Mouse (Mus musculus): Measurements from ENCODE around the gene Lin28a. TPM values are rescaled to one million over a fixed set of nuclear protein-coding genes. Genes with fewer than 3 reads are reported as not detected.
"Not testable (repeated sequence)": the region's sequence is repeated elsewhere in the genome, so short reads cannot be mapped to it uniquely, and the experiment has no call there.

The Lin28a gene
- polyA plus RNA-seq, 1 experiment from 2014 or later, result 0.67 TPM

DNA sequence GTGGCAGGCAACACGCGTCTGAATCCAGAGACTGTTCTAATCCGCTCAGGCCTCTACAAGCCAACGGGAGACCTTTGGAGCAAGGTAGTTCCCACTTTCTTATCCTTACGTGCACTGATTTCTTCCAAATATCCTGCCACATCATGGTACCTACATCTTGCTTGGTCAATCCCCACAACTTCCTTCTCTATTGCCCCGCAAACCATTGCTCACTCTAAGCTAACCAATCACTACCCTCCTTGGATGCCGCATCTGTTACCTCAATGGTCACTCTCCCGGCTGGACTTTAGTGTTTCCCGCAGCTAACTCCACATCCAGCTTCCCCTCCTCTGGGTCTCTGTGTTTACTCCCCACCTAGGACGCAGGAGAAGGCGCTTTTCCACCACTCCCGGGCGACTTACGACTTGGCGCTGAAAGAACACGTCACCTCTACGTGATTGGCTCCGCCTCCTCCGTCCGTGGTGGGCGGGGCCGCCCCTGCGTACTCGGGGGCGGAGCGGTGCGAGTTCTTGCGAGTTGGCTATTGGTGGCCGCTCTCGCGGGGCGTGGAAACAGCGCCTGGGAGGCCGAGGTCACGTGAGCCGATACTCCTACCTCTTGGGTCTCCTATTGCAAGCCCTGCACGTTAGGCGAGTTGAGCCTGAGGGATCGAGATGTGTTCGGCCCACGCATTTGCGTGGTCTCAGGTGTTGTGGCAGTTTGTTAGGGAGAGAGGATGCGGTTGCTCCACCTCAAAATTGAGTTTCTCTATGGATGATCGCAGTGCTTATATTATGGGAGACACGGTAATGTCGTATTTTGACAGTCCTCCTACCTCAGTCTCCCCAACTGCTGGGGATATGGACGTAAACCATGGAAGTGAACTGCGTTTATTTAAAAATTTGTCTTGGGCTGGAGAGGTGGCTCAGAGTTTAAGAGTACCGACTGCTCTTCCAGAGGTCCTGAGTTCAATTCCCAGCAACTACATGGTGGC lies 17.9 kb downstream of the Lin28a start, which contains the start of gene Dhdds:
Gene Dhdds, minus strand, starts transcription at position 453 of the 973 bp plus-strand sequence.
- ATAC-seq (ENCODE audit: insufficient number of reproducible peaks, insufficient read depth, low FRiP score, low TSS enrichment), result peak; percentile 92
- H3K9ac ChIP-seq, result peak within 1 kb of the TSS; percentile 63
- H3K27me3 ChIP-seq, result no peaks in the 10 kb centered on the region
- H3K4me2 ChIP-seq (replicated peaks), result peak within 1 kb of the TSS; percentile 79
- WGBS, result 1% methylated on average over 49 of the region's 49 CpGs
- peak within 1 kb of the TSS; percentile 71 for H3K4me3 ChIP-seq
- H3K27ac ChIP-seq, result peak within 1 kb of the TSS; percentile 43; the same call in 1 of the 2 replicates
- H3K36me3 ChIP-seq, result peaks cover 12% of the 10 kb centered on the region
- H3K9me3 ChIP-seq, result no peaks in the 10 kb centered on the region
- 0 out of 2 replicates have a peak, but pooled peaks cover 4% of the 10 kb centered on the region for H3K4me1 ChIP-seq

DNA sequence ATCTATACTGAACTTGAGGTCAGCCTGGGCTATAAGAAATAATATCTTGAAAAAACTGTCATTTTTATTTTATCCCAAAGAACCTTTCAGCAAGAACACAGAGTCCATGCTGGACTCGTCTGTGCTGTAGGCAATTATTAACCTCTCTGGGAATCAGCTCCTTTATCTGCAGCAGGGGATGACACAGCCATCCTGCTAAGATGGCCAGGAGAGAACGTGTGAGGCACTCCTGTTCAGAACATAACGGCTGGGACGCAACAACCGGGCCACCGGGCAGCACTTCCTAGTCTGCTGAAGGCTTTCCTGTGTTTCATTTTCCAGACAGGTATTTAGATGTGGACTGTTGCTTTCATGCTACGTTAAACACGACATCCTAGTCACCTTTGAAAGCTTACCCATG lies 23.9 kb downstream of the Lin28a start:
- Histone ChIP-seq H3K9ac (no peak overlapping the region), H3K4me2 (replicated peaks) (no peak overlapping the region), H3K4me1 (0 out of 2 replicates have a peak, but pooled peaks cover 3% of the 10 kb centered on the region), H3K27ac (no peak overlapping the region), H3K9me3 (no peaks in the 10 kb centered on the region), H3K36me3 (peaks cover 50% of the 10 kb centered on the region), H3K4me3 (no peak overlapping the region), H3K27me3 (no peaks in the 10 kb centered on the region)
- ATAC-seq (ENCODE audit: insufficient number of reproducible peaks, insufficient read depth, low FRiP score, low TSS enrichment), result no peak
- 93% methylated on average over 8 of the region's 8 CpGs for WGBS

GRCm38 (mm10) chr4:133991087-133991660 lies 27.5 kb downstream of the Lin28a start:
- peaks cover 62% of the 10 kb centered on the region for H3K36me3 ChIP-seq

DNA sequence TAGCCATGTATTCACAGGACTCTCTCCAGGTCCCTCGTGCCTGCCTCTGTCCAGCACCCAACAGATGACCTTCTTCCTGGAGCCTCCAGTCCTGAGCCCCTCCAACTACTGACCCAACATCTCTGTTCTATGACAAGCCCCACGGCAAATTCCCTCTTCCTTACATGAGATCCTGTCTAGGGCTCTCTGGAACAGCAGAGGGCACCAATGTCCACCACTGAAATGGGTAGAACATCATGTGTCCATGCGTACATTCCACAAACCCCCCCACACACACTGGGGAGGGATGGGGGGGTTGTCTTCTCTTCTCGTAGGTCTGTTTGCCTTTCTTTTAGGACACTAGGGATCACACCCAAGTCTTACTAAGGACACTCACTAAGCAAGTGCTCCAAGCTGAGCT lies 28.6 kb downstream of the Lin28a start:
- Histone ChIP-seq H3K4me3 (no peak overlapping the region), H3K27me3 (no peaks in the 10 kb centered on the region), H3K4me2 (replicated peaks) (no peak overlapping the region), H3K4me1 (no peaks in the 10 kb centered on the region), H3K36me3 (peaks cover 54% of the 10 kb centered on the region), H3K9ac (no peak overlapping the region), H3K27ac (no peak overlapping the region), H3K9me3 (no peaks in the 10 kb centered on the region)
- ATAC-seq (ENCODE audit: insufficient number of reproducible peaks, insufficient read depth, low FRiP score, low TSS enrichment), result no peak
- 60% methylated on average over 4 of the region's 4 CpGs for WGBS

More at GRCm38 (mm10) chr4:133991087-133991660, 27.5 kb downstream of the Lin28a start:
- H3K4me2 ChIP-seq (replicated peaks), result no peak overlapping the region
- no peaks in the 10 kb centered on the region for H3K4me1 ChIP-seq
- H3K27ac ChIP-seq, result no peak overlapping the region
- no peak overlapping the region for H3K9ac ChIP-seq
- WGBS, result 88% methylated on average over 13 of the region's 13 CpGs
- ATAC-seq (ENCODE audit: insufficient number of reproducible peaks, insufficient read depth, low FRiP score, low TSS enrichment), result no peak
- H3K27me3 ChIP-seq, result no peaks in the 10 kb centered on the region
- no peak overlapping the region for H3K4me3 ChIP-seq
- H3K9me3 ChIP-seq, result no peaks in the 10 kb centered on the region

- ATAC-seq (ENCODE audit: insufficient number of reproducible peaks, insufficient read depth, low FRiP score, low TSS enrichment); H3K4me3 ChIP-seq; H3K27ac ChIP-seq; H3K4me2 ChIP-seq (replicated peaks); H3K9me3 ChIP-seq; H3K9ac ChIP-seq; H3K27me3 ChIP-seq; H3K4me1 ChIP-seq: not testable (repeated sequence)
- 92% methylated on average over 8 of the region's 8 CpGs for WGBS
- H3K36me3 ChIP-seq, result peaks cover 40% of the 10 kb centered on the region
Measured at GRCm38 (mm10) chr4:133988289-133988688, 30.4 kb downstream of the Lin28a start.

- Histone ChIP-seq H3K9ac (no peak overlapping the region), H3K27me3 (no peaks in the 10 kb centered on the region), H3K4me1 (no peaks in the 10 kb centered on the region), H3K9me3 (no peaks in the 10 kb centered on the region), H3K4me2 (replicated peaks) (no peak overlapping the region), H3K27ac (no peak overlapping the region), H3K36me3 (peaks cover 55% of the 10 kb centered on the region), H3K4me3 (no peak overlapping the region)
- WGBS, result 85% methylated on average over 13 of the region's 13 CpGs
- ATAC-seq (ENCODE audit: insufficient number of reproducible peaks, insufficient read depth, low FRiP score, low TSS enrichment), result no peak
Measured at GRCm38 (mm10) chr4:133982936-133983335, 35.7 kb downstream of the Lin28a start.

DNA sequence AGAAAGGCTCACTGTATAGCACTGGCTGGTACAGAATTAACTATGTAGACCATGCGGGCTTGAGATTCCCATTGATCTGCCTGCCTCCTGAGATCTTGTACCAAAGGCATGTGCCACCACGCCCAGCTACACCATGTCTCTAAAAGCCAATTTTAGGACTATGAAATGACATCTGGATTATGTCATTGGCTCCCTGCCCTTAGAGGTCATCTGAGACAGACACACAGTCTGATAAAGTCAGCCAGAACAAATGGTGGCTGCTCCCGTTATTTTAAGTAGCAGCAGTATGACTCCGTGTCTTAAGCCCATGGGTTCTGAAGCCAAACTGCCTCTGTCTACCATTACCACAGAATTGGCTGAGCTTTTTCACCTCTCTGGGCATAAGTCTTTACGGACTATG lies 38.1 kb downstream of the Lin28a start:
- H3K4me3 ChIP-seq, result no peak overlapping the region
- peaks cover 44% of the 10 kb centered on the region for H3K36me3 ChIP-seq

DNA sequence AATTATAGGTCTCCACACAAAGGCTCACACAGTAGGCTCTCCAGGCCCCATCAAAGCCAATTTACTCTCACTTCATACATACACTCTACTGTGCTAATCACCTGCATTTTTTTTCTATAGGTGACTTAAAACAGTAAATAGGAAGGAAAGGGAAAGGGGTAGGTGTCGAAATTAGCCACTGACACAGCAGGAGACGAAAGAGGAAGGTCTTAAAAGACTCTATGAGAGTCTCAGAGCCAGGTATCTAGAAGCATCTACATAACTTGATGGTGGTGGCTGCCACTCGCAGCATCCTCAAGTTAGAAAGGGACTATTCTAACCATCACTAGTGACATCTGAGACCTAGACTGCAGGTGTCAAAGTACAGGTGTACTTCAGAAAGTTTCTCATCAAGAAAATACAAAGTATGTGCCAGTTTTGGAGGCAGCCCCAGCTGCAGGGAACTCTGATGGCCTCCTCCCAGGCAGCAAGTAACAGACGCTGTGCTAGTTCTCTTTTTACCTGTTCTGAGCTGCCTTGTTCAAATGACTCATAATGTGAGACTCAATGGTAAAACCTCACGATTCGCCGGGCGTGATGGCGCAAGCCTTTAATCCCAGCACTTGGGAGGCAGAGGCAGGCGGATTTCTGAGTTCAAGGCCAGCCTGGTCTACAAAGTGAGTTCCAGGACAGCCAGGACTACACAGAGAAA lies 40.5 kb downstream of the Lin28a start:
- Histone ChIP-seq H3K4me1 (no peaks in the 10 kb centered on the region), H3K27me3 (no peaks in the 10 kb centered on the region), H3K4me3 (no peak overlapping the region), H3K27ac (no peak overlapping the region), H3K36me3 (peaks cover 52% of the 10 kb centered on the region), H3K4me2 (replicated peaks) (no peak overlapping the region), H3K9ac (no peak overlapping the region), H3K9me3 (no peaks in the 10 kb centered on the region)
- no peak for ATAC-seq (ENCODE audit: insufficient number of reproducible peaks, insufficient read depth, low FRiP score, low TSS enrichment)
- WGBS, result 92% methylated on average over 10 of the region's 10 CpGs

More for the DNA sequence above, 38.1 kb downstream of the Lin28a start:
- Histone ChIP-seq H3K4me1 (no peaks in the 10 kb centered on the region), H3K4me2 (replicated peaks) (no peak overlapping the region), H3K27ac (no peak overlapping the region), H3K9ac (no peak overlapping the region), H3K9me3 (no peaks in the 10 kb centered on the region), H3K27me3 (no peaks in the 10 kb centered on the region)
- ATAC-seq (ENCODE audit: insufficient number of reproducible peaks, insufficient read depth, low FRiP score, low TSS enrichment), result no peak
- 81% methylated on average over 5 of the region's 5 CpGs for WGBS

DNA sequence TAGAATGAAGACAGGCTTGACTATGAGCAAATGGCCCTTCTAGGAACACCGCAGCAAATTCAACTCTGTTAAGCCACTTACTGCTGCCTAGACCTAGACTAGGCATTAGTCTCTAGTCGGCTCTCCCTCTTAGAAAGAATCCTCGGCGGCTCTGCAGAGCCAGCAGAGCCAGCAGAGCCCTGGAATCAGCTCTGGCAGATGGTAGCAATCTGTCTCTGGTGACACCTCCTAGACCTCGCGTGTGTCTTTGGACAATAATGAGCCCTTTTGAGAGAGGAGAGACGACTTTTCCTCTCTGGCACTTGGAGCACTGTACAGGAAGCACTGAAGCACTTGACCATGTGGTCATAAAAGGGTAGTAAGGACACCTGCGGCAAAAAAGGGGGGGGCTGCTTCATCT lies 46.9 kb downstream of the Lin28a start:
- Histone ChIP-seq H3K4me2 (replicated peaks) (no peak overlapping the region), H3K4me1 (peaks cover 11% of the 10 kb centered on the region), H3K9me3 (no peaks in the 10 kb centered on the region), H3K27me3 (no peaks in the 10 kb centered on the region), H3K4me3 (no peak overlapping the region), H3K9ac (no peak overlapping the region), H3K27ac (no peak overlapping the region), H3K36me3 (peaks cover 38% of the 10 kb centered on the region)
- WGBS, result 59% methylated on average over 8 of the region's 8 CpGs
- no peak for ATAC-seq (ENCODE audit: insufficient number of reproducible peaks, insufficient read depth, low FRiP score, low TSS enrichment)

GRCm38 (mm10) chr4:133970876-133971275 lies 47.8 kb downstream of the Lin28a start:
- H3K27ac ChIP-seq, result no peak overlapping the region

GRCm38 (mm10) chr4:133970196-133970595 lies 48.4 kb downstream of the Lin28a start:
- H3K4me3 ChIP-seq, result no peak overlapping the region
- 32% methylated on average over 4 of the region's 4 CpGs for WGBS
- H3K27ac ChIP-seq, result no peak overlapping the region
- H3K4me2 ChIP-seq (replicated peaks), result no peak overlapping the region
- no peak for ATAC-seq (ENCODE audit: insufficient number of reproducible peaks, insufficient read depth, low FRiP score, low TSS enrichment)
- H3K9me3 ChIP-seq, result no peaks in the 10 kb centered on the region
- peaks cover 22% of the 10 kb centered on the region for H3K4me1 ChIP-seq
- H3K36me3 ChIP-seq, result peaks cover 52% of the 10 kb centered on the region
- H3K9ac ChIP-seq, result no peak overlapping the region
- H3K27me3 ChIP-seq, result no peaks in the 10 kb centered on the region

More at GRCm38 (mm10) chr4:133970876-133971275, 47.8 kb downstream of the Lin28a start:
- Histone ChIP-seq H3K9ac (no peak overlapping the region), H3K4me2 (replicated peaks) (no peak overlapping the region), H3K4me1 (peaks cover 19% of the 10 kb centered on the region), H3K4me3 (no peak overlapping the region), H3K36me3 (peaks cover 47% of the 10 kb centered on the region), H3K9me3 (no peaks in the 10 kb centered on the region), H3K27me3 (no peaks in the 10 kb centered on the region)
- ATAC-seq (ENCODE audit: insufficient number of reproducible peaks, insufficient read depth, low FRiP score, low TSS enrichment), result no peak
- WGBS, result 87% methylated on average over 13 of the region's 13 CpGs

All from embryonic facial prominence, embryonic 12.5 days (tissue).